Mouse (Mus musculus): ENCODE results near the gene Calcrl. TPM values are rescaled to one million over a fixed set of nuclear protein-coding genes. Genes with fewer than 3 reads are reported as not detected.

Calcrl gene
- polyA plus RNA-seq, 1 experiment from 2014 or later, result 16.8 TPM

GRCm38 (mm10) chr2:84362779-84363719, 62.2 kb downstream of the Calcrl start:
- no peaks in the 10 kb centered on the region for H3K36me3 ChIP-seq
- no peak overlapping the region for H3K9ac ChIP-seq
- 90% methylated on average over 6 of the region's 6 CpGs for WGBS
- no peak overlapping the region for H3K27ac ChIP-seq (replicated peaks)
- H3K4me2 ChIP-seq, result no peak overlapping the region
- no peak for ATAC-seq (ENCODE audit: low read depth)
- H3K9me3 ChIP-seq, result no peaks in the 10 kb centered on the region
- H3K27me3 ChIP-seq, result no peaks in the 10 kb centered on the region
- no peaks in the 10 kb centered on the region for H3K4me1 ChIP-seq (replicated peaks)
- no peak overlapping the region for H3K4me3 ChIP-seq

- no peaks in the 10 kb centered on the region for H3K4me1 ChIP-seq (replicated peaks)
- H3K27ac ChIP-seq (replicated peaks), result no peak overlapping the region
- no peak overlapping the region for H3K4me3 ChIP-seq
- H3K9me3 ChIP-seq, result no peaks in the 10 kb centered on the region
- H3K27me3 ChIP-seq, result no peaks in the 10 kb centered on the region
- H3K9ac ChIP-seq, result no peak overlapping the region
- H3K36me3 ChIP-seq, result no peaks in the 10 kb centered on the region
- no peak for ATAC-seq (ENCODE audit: low read depth)
- 73% methylated on average over 3 of the region's 3 CpGs for WGBS
- H3K4me2 ChIP-seq, result no peak overlapping the region
Observed at GRCm38 (mm10) chr2:84358690-84359343, 66.4 kb downstream of the Calcrl start.

GRCm38 (mm10) chr2:84355281-84355680, 69.9 kb downstream of the Calcrl start:
- ATAC-seq (ENCODE audit: low read depth), result no peak
- Histone ChIP-seq H3K27me3 (no peaks in the 10 kb centered on the region), H3K9me3 (no peaks in the 10 kb centered on the region), H3K27ac (replicated peaks) (no peak overlapping the region), H3K4me3 (no peak overlapping the region), H3K4me2 (no peak overlapping the region), H3K36me3 (no peaks in the 10 kb centered on the region), H3K4me1 (replicated peaks) (no peaks in the 10 kb centered on the region), H3K9ac (no peak overlapping the region)
- WGBS, result 76% methylated on average over 4 of the region's 4 CpGs

- Histone ChIP-seq H3K4me3 (no peak overlapping the region), H3K27ac (replicated peaks) (no peak overlapping the region), H3K36me3 (no peaks in the 10 kb centered on the region), H3K9me3 (no peaks in the 10 kb centered on the region), H3K4me1 (replicated peaks) (no peaks in the 10 kb centered on the region), H3K9ac (no peak overlapping the region), H3K27me3 (no peaks in the 10 kb centered on the region), H3K4me2 (no peak overlapping the region)
- 66% methylated on average over 2 of the region's 2 CpGs for WGBS
- ATAC-seq (ENCODE audit: low read depth), result no peak
Observed at GRCm38 (mm10) chr2:84347376-84347775, 77.8 kb downstream of the Calcrl start.

GRCm38 (mm10) chr2:84343756-84344155, 81.5 kb downstream of the Calcrl start:
- ATAC-seq (ENCODE audit: low read depth), result no peak
- Histone ChIP-seq H3K4me2 (no peak overlapping the region), H3K27me3 (no peaks in the 10 kb centered on the region), H3K9me3 (no peaks in the 10 kb centered on the region), H3K9ac (no peak overlapping the region), H3K27ac (replicated peaks) (no peak overlapping the region), H3K4me3 (no peak overlapping the region), H3K36me3 (no peaks in the 10 kb centered on the region), H3K4me1 (replicated peaks) (no peaks in the 10 kb centered on the region)
- 73% methylated on average over 2 of the region's 2 CpGs for WGBS

- no peaks in the 10 kb centered on the region for H3K27me3 ChIP-seq
- H3K4me3 ChIP-seq, result no peak overlapping the region
- ATAC-seq (ENCODE audit: low read depth), result no peak
- H3K27ac ChIP-seq (replicated peaks), result no peak overlapping the region
- H3K4me2 ChIP-seq, result no peak overlapping the region
- no peaks in the 10 kb centered on the region for H3K4me1 ChIP-seq (replicated peaks)
- no peak overlapping the region for H3K9ac ChIP-seq
- 68% methylated on average over 1 of the region's 1 CpGs for WGBS
- H3K9me3 ChIP-seq, result no peaks in the 10 kb centered on the region
- no peaks in the 10 kb centered on the region for H3K36me3 ChIP-seq
Observed at GRCm38 (mm10) chr2:84337774-84338450, 87.3 kb downstream of the Calcrl start.

- H3K36me3 ChIP-seq, result no peaks in the 10 kb centered on the region
- no peak overlapping the region for H3K4me3 ChIP-seq
- no peak for ATAC-seq (ENCODE audit: low read depth)
- no peak overlapping the region for H3K27ac ChIP-seq (replicated peaks)
- H3K4me1 ChIP-seq (replicated peaks), result no peaks in the 10 kb centered on the region
- no peak overlapping the region for H3K4me2 ChIP-seq
- no peak overlapping the region for H3K9ac ChIP-seq
- H3K9me3 ChIP-seq, result no peaks in the 10 kb centered on the region
- no peaks in the 10 kb centered on the region for H3K27me3 ChIP-seq
- 88% methylated on average over 4 of the region's 4 CpGs for WGBS
Observed at GRCm38 (mm10) chr2:84336331-84336730, 88.9 kb downstream of the Calcrl start.

- Histone ChIP-seq H3K27me3 (no peaks in the 10 kb centered on the region), H3K9me3 (no peaks in the 10 kb centered on the region), H3K4me3 (no peak overlapping the region), H3K4me1 (replicated peaks) (no peaks in the 10 kb centered on the region), H3K36me3 (no peaks in the 10 kb centered on the region), H3K9ac (no peak overlapping the region), H3K27ac (replicated peaks) (no peak overlapping the region), H3K4me2 (no peak overlapping the region)
- 87% methylated on average over 4 of the region's 4 CpGs for WGBS
- ATAC-seq (ENCODE audit: low read depth), result no peak
Observed at GRCm38 (mm10) chr2:84316185-84316805, 108.9 kb downstream of the Calcrl start.

GRCm38 (mm10) chr2:84296517-84296916, 128.7 kb downstream of the Calcrl start:
- peak overlapping the region; percentile 34 for H3K4me2 ChIP-seq

GRCm38 (mm10) chr2:84295068-84295467, 130.1 kb downstream of the Calcrl start:
- peaks cover 10% of the 10 kb centered on the region for H3K4me1 ChIP-seq (replicated peaks)
- 90% methylated on average over 2 of the region's 2 CpGs for WGBS

More at GRCm38 (mm10) chr2:84296517-84296916, 128.7 kb downstream of the Calcrl start:
- WGBS, result 8% methylated on average over 5 of the region's 5 CpGs
- H3K9ac ChIP-seq, result no peak overlapping the region
- 0 out of 2 replicates have a peak, but pooled peaks have one; percentile 32 for ATAC-seq (ENCODE audit: low read depth)
- H3K9me3 ChIP-seq, result no peaks in the 10 kb centered on the region
- H3K4me1 ChIP-seq (replicated peaks), result peaks cover 10% of the 10 kb centered on the region
- 0 out of 2 replicates have a peak overlapping the region, but pooled peaks have one; percentile 56 for H3K27ac ChIP-seq (replicated peaks)
- no peaks in the 10 kb centered on the region for H3K36me3 ChIP-seq
- no peak overlapping the region for H3K4me3 ChIP-seq
- no peaks in the 10 kb centered on the region for H3K27me3 ChIP-seq

GRCm38 (mm10) chr2:84294611-84295010, 130.6 kb downstream of the Calcrl start:
- no peak for ATAC-seq (ENCODE audit: low read depth)
- 35% methylated on average over 2 of the region's 2 CpGs for WGBS
- H3K4me2 ChIP-seq, result no peak overlapping the region

More at GRCm38 (mm10) chr2:84295068-84295467, 130.1 kb downstream of the Calcrl start:
- no peak overlapping the region for H3K4me3 ChIP-seq
- H3K9ac ChIP-seq, result no peak overlapping the region
- no peaks in the 10 kb centered on the region for H3K36me3 ChIP-seq
- ATAC-seq (ENCODE audit: low read depth), result no peak
- no peak overlapping the region for H3K4me2 ChIP-seq
- H3K9me3 ChIP-seq, result no peaks in the 10 kb centered on the region
- H3K27ac ChIP-seq (replicated peaks), result no peak overlapping the region
- H3K27me3 ChIP-seq, result no peaks in the 10 kb centered on the region

More at GRCm38 (mm10) chr2:84294611-84295010, 130.6 kb downstream of the Calcrl start:
- no peaks in the 10 kb centered on the region for H3K9me3 ChIP-seq
- H3K4me3 ChIP-seq, result no peak overlapping the region
- no peak overlapping the region for H3K9ac ChIP-seq
- H3K27ac ChIP-seq (replicated peaks), result no peak overlapping the region
- peaks cover 10% of the 10 kb centered on the region for H3K4me1 ChIP-seq (replicated peaks)
- no peaks in the 10 kb centered on the region for H3K36me3 ChIP-seq
- H3K27me3 ChIP-seq, result no peaks in the 10 kb centered on the region

All from neural tube, embryonic 13.5 days (tissue).